Mouse (Mus musculus) neural tube, embryonic 12.5 days (tissue): ENCODE measurements around the gene Fkbpl. TPM values are rescaled to one million over a fixed set of nuclear protein-coding genes. Genes with fewer than 3 reads are reported as not detected.

ENCODE experiments used
- ATAC-seq: fragments of 200-750 bp; cut with Nextera tagmentation; 2 replicates; pipeline ENCODE4 v1.8.0; 2017; ENCODE audit warnings: low read depth, mild to moderate bottlenecking, moderate TSS enrichment, moderate library complexity; ENCODE audit not compliant: low FRiP score
- H3K27ac ChIP-seq: fragments of 300-500 bp; sonication (generic); 2 replicates; pipeline ENCODE4 v1.5.1; 2016
- H3K27me3 ChIP-seq: fragments of 300-500 bp; sonication (generic); replicated peaks from 2 replicates; pipeline ENCODE4 v1.6.1; 2016; ENCODE audit warnings: mild to moderate bottlenecking
- H3K36me3 ChIP-seq: fragments of 300-500 bp; sonication (generic); 2 replicates; pipeline ENCODE4 v1.6.1; 2016; ENCODE audit warnings: mild to moderate bottlenecking
- H3K4me1 ChIP-seq: fragments of 300-500 bp; sonication (generic); 2 replicates; pipeline ENCODE4 v1.6.1; 2016
- H3K4me2 ChIP-seq: fragments of 300-500 bp; sonication (generic); replicated peaks from 2 replicates; pipeline ENCODE4 v1.6.1; 2016; ENCODE audit warnings: mild to moderate bottlenecking
- H3K4me3 ChIP-seq: fragments of 300-500 bp; sonication (generic); 2 replicates; pipeline ENCODE4 v1.5.1; 2016
- H3K9ac ChIP-seq: fragments of 300-500 bp; sonication (generic); 2 replicates; pipeline ENCODE4 v1.6.1; 2016; ENCODE audit warnings: mild to moderate bottlenecking
- H3K9me3 ChIP-seq: fragments of 300-500 bp; sonication (generic); 2 replicates; pipeline ENCODE4 v1.6.1; 2016; ENCODE audit warnings: mild to moderate bottlenecking
- WGBS: fragments of 180-500 bp; shearing (Covaris S2); methylation state at CpG from one replicate; pipeline ENCODE4 v1.1.7; 2016; 5-methylcytosine and 5-hydroxymethylcytosine counted together
- polyA plus RNA-seq: library from polyadenylated mRNA; unstranded; fragments of >200 nt; fragmentation: Nextera tagmentation; extraction: Ambion mirVana; gene quantifications from 2 replicates; pipeline ENCODE4 v1.2.1, GENCODE M21; 2016

Gene Fkbpl
- polyA plus RNA-seq, 1 experiment from 2014 or later, result 17.4 TPM

DNA sequence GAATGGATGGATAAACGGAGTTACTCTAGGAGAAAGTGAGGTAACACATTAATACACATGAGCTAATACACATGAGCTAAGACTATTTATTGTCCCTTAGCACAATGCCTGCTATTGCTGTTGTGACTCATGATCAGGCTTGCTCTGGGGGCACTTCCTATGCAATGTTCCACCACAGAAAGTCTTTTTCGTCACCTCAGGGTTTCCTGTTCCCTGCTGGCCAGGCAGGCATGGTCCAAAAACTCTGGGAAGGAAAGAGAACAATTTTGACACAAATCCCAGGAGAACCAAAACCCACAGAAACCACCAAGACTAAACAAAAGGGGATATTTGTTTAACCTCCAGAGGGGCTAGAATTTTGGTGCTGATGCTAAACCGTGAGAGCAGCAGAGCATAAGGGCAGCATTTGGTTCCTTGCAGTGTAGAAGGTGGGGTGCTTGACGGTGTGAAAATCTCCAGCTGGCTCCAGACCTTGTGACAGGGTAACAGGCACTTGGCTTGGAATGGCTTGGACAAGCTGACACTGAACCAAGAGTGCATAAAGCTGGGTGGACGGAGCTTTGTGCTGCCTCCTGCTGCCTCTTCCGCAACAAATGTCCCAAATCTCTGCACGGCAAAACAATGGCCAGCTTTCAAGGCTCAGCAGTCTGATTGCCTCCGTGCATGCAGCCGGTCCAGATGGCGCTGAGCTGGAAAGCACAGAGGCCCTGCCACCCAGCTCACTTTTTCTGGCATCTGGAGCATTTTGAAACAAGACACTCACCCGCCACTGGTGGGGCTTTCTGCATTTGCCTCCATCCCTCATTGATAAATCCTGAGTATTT is 3.6 kb upstream of the Fkbpl start:
- Histone ChIP-seq H3K4me3 (no peak overlapping the region), H3K27ac (peak overlapping the region; percentile 60), H3K36me3 (no peaks in the 10 kb centered on the region), H3K4me2 (peak overlapping the region; percentile 21; the same call in 1 of the 2 replicates), H3K4me1 (peaks cover 20% of the 10 kb centered on the region), H3K9me3 (no peaks in the 10 kb centered on the region), H3K27me3 (no peaks in the 10 kb centered on the region), H3K9ac (0 out of 2 replicates have a peak overlapping the region, but pooled peaks have one; percentile 26)
- ATAC-seq, result 0 out of 2 replicates have a peak, but pooled peaks have one; percentile 39
- WGBS, result 15% methylated on average over 11 of the region's 11 CpGs

DNA sequence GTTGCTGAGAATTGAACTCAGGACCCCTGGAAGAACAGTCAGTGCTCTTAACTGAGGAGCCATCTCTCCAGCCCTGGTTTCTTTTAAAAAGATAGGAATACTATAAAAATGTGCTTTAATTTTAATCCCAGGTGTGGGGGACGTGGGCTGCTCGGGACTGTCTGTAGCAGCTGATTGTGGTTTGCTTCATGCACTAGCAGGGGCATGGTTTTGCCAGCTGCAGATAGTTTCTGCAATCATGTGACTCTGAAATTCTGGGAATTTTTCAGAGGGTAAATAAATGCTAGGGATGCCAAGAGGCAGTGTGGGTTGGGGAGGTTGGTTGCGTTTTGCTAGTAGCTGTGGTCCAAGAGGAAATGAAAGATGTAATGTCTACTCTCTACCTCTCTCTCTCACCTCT is 2.6 kb upstream of the Fkbpl start:
- WGBS, result 89% methylated on average over 3 of the region's 3 CpGs
- H3K36me3 ChIP-seq, result no peaks in the 10 kb centered on the region
- peaks cover 24% of the 10 kb centered on the region for H3K4me1 ChIP-seq
- no peak overlapping the region for H3K9ac ChIP-seq
- no peak overlapping the region for H3K4me3 ChIP-seq
- H3K4me2 ChIP-seq, result no peak overlapping the region
- H3K9me3 ChIP-seq, result no peaks in the 10 kb centered on the region
- no peak for ATAC-seq
- H3K27me3 ChIP-seq, result no peaks in the 10 kb centered on the region
- no peak overlapping the region for H3K27ac ChIP-seq

DNA sequence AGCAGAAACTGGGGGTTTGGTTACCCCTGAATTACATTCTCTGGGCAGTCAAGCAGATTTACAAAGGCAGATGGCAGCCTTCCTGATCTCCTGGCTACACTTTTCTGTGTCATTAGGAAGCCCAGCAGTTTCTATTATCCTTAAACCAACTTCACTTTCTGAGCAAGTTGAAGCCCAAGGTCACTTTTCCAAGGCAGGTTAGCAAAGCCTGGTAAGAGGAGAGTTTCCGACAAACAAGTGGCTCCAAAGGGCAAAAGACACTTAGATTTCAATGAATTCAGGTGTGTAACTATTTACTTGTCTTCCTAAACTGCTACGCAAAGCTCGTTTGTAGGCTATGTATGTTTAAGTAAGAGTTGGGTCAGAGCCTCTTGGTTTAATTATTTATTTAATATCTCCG is 1.2 kb upstream of the Fkbpl start:
- Histone ChIP-seq H3K4me3 (no peak overlapping the region), H3K4me2 (no peak overlapping the region), H3K9ac (no peak overlapping the region), H3K9me3 (no peaks in the 10 kb centered on the region), H3K27me3 (no peaks in the 10 kb centered on the region), H3K36me3 (no peaks in the 10 kb centered on the region), H3K4me1 (peaks cover 32% of the 10 kb centered on the region), H3K27ac (no peak overlapping the region)
- no peak for ATAC-seq
- 91% methylated on average over 4 of the region's 4 CpGs for WGBS

- H3K9me3 ChIP-seq, result no peaks in the 10 kb centered on the region
- H3K4me1 ChIP-seq, result peaks cover 34% of the 10 kb centered on the region
- no peak overlapping the region for H3K4me2 ChIP-seq
- ATAC-seq, result no peak
- H3K27ac ChIP-seq, result no peak overlapping the region
- H3K9ac ChIP-seq, result no peak overlapping the region
- peaks cover 5% of the 10 kb centered on the region; the same call in 1 of the 2 replicates for H3K36me3 ChIP-seq
- H3K4me3 ChIP-seq, result no peak overlapping the region
- WGBS, result 88% methylated on average over 10 of the region's 10 CpGs
- H3K27me3 ChIP-seq, result no peaks in the 10 kb centered on the region
Measured at GRCm38 (mm10) chr17:34643944-34644343, 620 bp upstream of the Fkbpl start.

GRCm38 (mm10) chr17:34645256-34645829 is 779 bp downstream of the Fkbpl start:
- H3K36me3 ChIP-seq, result peaks cover 19% of the 10 kb centered on the region
- H3K27ac ChIP-seq, result no peak overlapping the region
- H3K9me3 ChIP-seq, result no peaks in the 10 kb centered on the region
- no peak for ATAC-seq
- H3K9ac ChIP-seq, result peak overlapping the region; percentile 51
- peaks cover 34% of the 10 kb centered on the region for H3K4me1 ChIP-seq
- peak overlapping the region; percentile 76 for H3K4me2 ChIP-seq
- peak overlapping the region; percentile 45 for H3K4me3 ChIP-seq
- H3K27me3 ChIP-seq, result no peaks in the 10 kb centered on the region
- 53% methylated on average over 10 of the region's 10 CpGs for WGBS

- H3K4me3 ChIP-seq, result no peak overlapping the region
- no peak overlapping the region for H3K27ac ChIP-seq
- no peaks in the 10 kb centered on the region for H3K9me3 ChIP-seq
- H3K36me3 ChIP-seq, result peaks cover 26% of the 10 kb centered on the region
- 91% methylated on average over 30 of the region's 30 CpGs for WGBS
- no peak for ATAC-seq
- peaks cover 30% of the 10 kb centered on the region for H3K4me1 ChIP-seq
- H3K9ac ChIP-seq, result no peak overlapping the region
- H3K27me3 ChIP-seq, result no peaks in the 10 kb centered on the region
- peak overlapping the region; percentile 76 for H3K4me2 ChIP-seq
Measured at GRCm38 (mm10) chr17:34645831-34646511, 1.4 kb downstream of the Fkbpl start.

GRCm38 (mm10) chr17:34646906-34647787 is 2.6 kb downstream of the Fkbpl start, which contains the start of gene Atf6b:
TSS of gene Atf6b (plus strand) at chr17:34647146.
- H3K9ac ChIP-seq, result peak within 1 kb of the TSS; percentile 76
- peak within 1 kb of the TSS; percentile 28; the same call in 1 of the 2 replicates for H3K27ac ChIP-seq
- peak within 1 kb of the TSS; percentile 85 for H3K4me3 ChIP-seq
- peaks cover 25% of the 10 kb centered on the region for H3K4me1 ChIP-seq
- H3K36me3 ChIP-seq, result peaks cover 37% of the 10 kb centered on the region
- under 1% methylated on average over 66 of the region's 66 CpGs for WGBS
- no peaks in the 10 kb centered on the region for H3K27me3 ChIP-seq
- H3K9me3 ChIP-seq, result no peaks in the 10 kb centered on the region
- ATAC-seq, result peak; percentile 96
- H3K4me2 ChIP-seq, result peak within 1 kb of the TSS; percentile 82

DNA sequence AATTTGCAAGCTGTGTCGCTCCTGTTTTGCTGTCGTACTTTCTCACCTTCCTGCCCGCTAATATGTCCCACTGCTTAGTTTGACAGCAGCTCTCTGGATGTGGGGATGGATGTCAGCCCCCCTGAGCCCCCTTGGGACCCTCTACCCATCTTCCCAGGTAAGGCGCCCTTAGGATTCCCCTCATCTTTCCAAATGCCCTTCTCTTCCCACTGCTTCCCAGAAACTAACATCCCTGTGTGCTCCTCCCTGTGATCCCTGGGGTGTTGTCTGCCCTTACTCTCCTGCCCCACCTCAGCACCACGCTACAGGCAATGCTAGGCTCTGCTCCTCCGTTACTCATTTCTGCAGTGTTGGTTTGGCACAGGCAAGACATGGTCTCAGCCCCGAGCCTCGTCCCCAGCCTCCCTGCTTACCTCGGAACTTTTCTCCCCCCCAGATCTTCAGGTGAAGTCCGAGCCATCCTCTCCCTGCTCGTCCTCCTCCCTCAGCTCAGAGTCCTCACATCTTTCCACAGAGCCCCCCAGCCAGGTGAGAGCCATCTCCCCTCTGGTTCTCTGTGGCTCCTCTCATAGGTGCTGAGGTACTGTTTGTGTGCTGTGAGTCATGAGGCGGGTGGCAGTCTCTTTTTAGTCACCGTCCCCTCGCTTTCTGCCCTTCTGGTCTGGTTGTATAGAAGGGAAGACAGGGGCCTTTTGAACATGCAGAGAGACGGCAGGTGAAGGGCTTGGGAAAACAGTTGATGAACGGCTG is 3.8 kb downstream of the Fkbpl start:
- Histone ChIP-seq H3K27me3 (no peaks in the 10 kb centered on the region), H3K27ac (no peak overlapping the region), H3K4me1 (peaks cover 25% of the 10 kb centered on the region), H3K4me2 (peak overlapping the region; percentile 82), H3K9ac (0 out of 2 replicates have a peak overlapping the region, but pooled peaks have one; percentile 9), H3K9me3 (no peaks in the 10 kb centered on the region), H3K36me3 (peaks cover 49% of the 10 kb centered on the region), H3K4me3 (peak overlapping the region; percentile 85; the same call in 1 of the 2 replicates)
- WGBS, result 87% methylated on average over 16 of the region's 16 CpGs
- no peak for ATAC-seq

DNA sequence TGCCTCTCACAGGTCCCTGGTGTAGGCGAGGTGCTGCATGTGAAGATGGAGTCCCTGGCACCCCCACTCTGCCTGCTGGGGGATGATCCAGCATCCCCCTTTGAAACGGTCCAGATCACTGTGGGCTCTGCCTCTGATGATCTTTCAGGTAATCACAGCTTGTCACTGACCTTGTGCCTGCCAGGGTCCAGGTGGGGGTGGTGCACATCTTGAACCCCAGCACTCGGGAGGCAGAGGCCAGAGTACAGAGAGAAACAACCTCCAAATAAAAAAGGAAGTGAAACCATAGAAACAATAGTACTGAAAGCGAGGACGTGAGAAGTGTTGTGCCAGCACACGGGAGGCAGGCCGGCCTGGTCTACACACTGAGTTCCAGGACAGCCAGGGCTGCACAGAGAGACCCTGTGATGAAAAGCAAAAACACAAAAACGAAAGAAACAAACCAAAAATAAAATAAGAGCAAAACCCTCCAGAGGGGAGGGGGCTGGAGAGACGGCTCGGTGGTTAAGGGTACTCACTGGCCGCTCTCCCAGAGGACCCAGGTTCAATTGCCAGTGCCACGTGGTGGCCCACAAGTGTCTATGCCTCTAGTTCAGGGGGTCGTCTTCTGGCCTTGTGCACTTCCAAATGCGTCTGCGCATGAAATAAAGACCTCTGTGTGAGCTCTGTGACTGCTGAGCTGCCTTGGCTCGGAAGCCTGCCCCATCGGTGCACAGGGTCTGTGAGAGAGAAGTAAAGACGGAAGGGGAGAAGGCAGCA is 4.7 kb downstream of the Fkbpl start:
- H3K4me2 ChIP-seq, result no peak overlapping the region
- ATAC-seq, result no peak
- H3K4me3 ChIP-seq, result no peak overlapping the region
- H3K36me3 ChIP-seq, result peaks cover 58% of the 10 kb centered on the region
- H3K4me1 ChIP-seq, result peaks cover 25% of the 10 kb centered on the region
- no peaks in the 10 kb centered on the region for H3K27me3 ChIP-seq
- 89% methylated on average over 18 of the region's 18 CpGs for WGBS
- no peak overlapping the region for H3K9ac ChIP-seq
- H3K9me3 ChIP-seq, result no peaks in the 10 kb centered on the region
- H3K27ac ChIP-seq, result no peak overlapping the region

GRCm38 (mm10) chr17:34650781-34651180 is 6.2 kb downstream of the Fkbpl start:
- Histone ChIP-seq H3K27me3 (no peaks in the 10 kb centered on the region), H3K36me3 (peaks cover 70% of the 10 kb centered on the region), H3K9ac (no peak overlapping the region), H3K9me3 (no peaks in the 10 kb centered on the region), H3K27ac (no peak overlapping the region), H3K4me3 (no peak overlapping the region), H3K4me1 (peaks cover 16% of the 10 kb centered on the region), H3K4me2 (no peak overlapping the region)
- 91% methylated on average over 14 of the region's 14 CpGs for WGBS
- ATAC-seq, result no peak
